Mouse (Mus musculus) limb, embryonic 15.5 days (tissue): ENCODE measurements around the gene Taf6l. TPM values are rescaled to one million over a fixed set of nuclear protein-coding genes. Genes with fewer than 3 reads are reported as not detected.

Experiments
- ATAC-seq: fragments of 200-750 bp; cut with Nextera tagmentation; 2 replicates; pipeline ENCODE4 v1.8.0; 2017; ENCODE audit warnings: low read depth, moderate TSS enrichment; ENCODE audit not compliant: insufficient number of reproducible peaks, low FRiP score, low TSS enrichment
- H3K27ac ChIP-seq: fragments of 300-500 bp; sonication (generic); 2 replicates; pipeline ENCODE4 v1.5.1; 2015; ENCODE audit warnings: moderate library complexity, mild to moderate bottlenecking, inconsistent platforms
- H3K27me3 ChIP-seq: fragments of 300-500 bp; sonication (generic); 2 replicates; pipeline ENCODE4 v1.6.1; 2015; ENCODE audit warnings: inconsistent platforms
- H3K36me3 ChIP-seq: fragments of 300-500 bp; sonication (generic); 2 replicates; pipeline ENCODE4 v1.6.1; 2015; ENCODE audit warnings: inconsistent platforms
- H3K4me1 ChIP-seq: fragments of 300-500 bp; sonication (generic); 2 replicates; pipeline ENCODE4 v1.6.1; 2015; ENCODE audit warnings: inconsistent platforms
- H3K4me2 ChIP-seq: fragments of 300-500 bp; sonication (generic); 2 replicates; pipeline ENCODE4 v1.6.1; 2015; ENCODE audit warnings: mild to moderate bottlenecking, inconsistent platforms
- H3K4me3 ChIP-seq: fragments of 300-500 bp; sonication (generic); 2 replicates; pipeline ENCODE4 v1.5.1; 2015; ENCODE audit warnings: mild to moderate bottlenecking, inconsistent platforms
- H3K9ac ChIP-seq: fragments of 300-500 bp; sonication (generic); 2 replicates; pipeline ENCODE4 v1.6.1; 2015; ENCODE audit warnings: inconsistent platforms
- H3K9me3 ChIP-seq: fragments of 300-500 bp; sonication (generic); 2 replicates; pipeline ENCODE4 v1.6.1; 2016; ENCODE audit warnings: inconsistent platforms
- WGBS: fragments of 180-500 bp; shearing (Covaris S2); methylation state at CpG from one replicate; pipeline ENCODE4 v1.1.7; 2015; 5-methylcytosine and 5-hydroxymethylcytosine counted together
- polyA plus RNA-seq: library from polyadenylated mRNA; unstranded; fragments of >200 nt; fragmentation: Nextera tagmentation; extraction: Ambion mirVana; gene quantifications from 2 replicates; pipeline ENCODE4 v1.2.1, GENCODE M21; 2015

Taf6l gene
- polyA plus RNA-seq, 1 experiment from 2014 or later, result 25.3 TPM

DNA sequence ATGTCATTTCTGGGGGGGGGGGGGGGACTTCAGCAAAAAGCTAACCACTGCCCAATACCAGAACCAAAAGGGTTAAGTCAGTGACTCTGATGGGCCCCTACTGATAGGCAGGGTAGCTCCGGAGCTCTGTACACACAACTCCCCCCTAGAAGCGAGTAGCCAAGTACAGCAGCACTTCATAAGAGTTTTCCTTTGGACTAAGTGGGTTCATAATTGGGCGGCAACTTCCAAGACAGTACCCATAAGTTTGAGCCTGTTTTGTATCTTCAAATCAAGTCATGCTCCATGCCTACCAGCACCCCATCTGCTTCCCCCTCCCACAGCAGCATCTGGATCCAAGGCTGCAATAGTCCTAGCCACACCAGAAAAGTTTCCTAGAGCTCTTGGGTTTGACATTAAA lies 30.6 kb downstream of the Taf6l start:
- 73% methylated on average over 3 of the region's 3 CpGs for WGBS
- H3K36me3 ChIP-seq, result peaks cover 45% of the 10 kb centered on the region
- H3K4me1 ChIP-seq, result peaks cover 19% of the 10 kb centered on the region
- H3K4me3 ChIP-seq, result peak overlapping the region; percentile 93; the same call in 1 of the 2 replicates
- no peak overlapping the region for H3K9ac ChIP-seq
- no peaks in the 10 kb centered on the region for H3K9me3 ChIP-seq
- H3K27ac ChIP-seq, result peak overlapping the region; percentile 43; the same call in 1 of the 2 replicates
- peak overlapping the region; percentile 54; the same call in 1 of the 2 replicates for H3K4me2 ChIP-seq
- ATAC-seq, result no peak
- no peaks in the 10 kb centered on the region for H3K27me3 ChIP-seq

DNA sequence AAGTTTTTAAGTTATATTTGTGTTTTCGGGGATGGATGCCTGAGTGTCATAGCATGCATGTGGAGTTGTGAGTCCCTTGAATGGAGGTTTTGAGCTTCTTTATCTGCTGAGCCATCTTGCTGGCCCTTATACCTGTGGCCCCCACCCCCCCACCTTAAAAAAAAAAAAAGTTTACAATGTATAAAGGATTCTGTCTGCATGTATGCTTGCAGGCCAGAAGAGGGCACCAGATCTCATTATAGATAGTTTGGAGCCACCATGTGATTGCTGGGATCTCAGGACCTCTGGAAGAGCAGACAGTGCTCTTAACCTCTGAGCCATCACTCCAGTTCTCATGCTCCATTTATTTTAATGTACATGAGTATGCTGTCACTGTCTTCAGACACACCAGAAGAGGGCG lies 38.8 kb downstream of the Taf6l start:
- Histone ChIP-seq H3K9ac (no peak overlapping the region), H3K27ac (no peak overlapping the region), H3K4me3 (no peak overlapping the region), H3K4me2 (no peak overlapping the region), H3K9me3 (no peaks in the 10 kb centered on the region), H3K27me3 (no peaks in the 10 kb centered on the region), H3K4me1 (peaks cover 13% of the 10 kb centered on the region), H3K36me3 (peaks cover 96% of the 10 kb centered on the region)
- no peak for ATAC-seq
- WGBS, result 78% methylated on average over 2 of the region's 2 CpGs

DNA sequence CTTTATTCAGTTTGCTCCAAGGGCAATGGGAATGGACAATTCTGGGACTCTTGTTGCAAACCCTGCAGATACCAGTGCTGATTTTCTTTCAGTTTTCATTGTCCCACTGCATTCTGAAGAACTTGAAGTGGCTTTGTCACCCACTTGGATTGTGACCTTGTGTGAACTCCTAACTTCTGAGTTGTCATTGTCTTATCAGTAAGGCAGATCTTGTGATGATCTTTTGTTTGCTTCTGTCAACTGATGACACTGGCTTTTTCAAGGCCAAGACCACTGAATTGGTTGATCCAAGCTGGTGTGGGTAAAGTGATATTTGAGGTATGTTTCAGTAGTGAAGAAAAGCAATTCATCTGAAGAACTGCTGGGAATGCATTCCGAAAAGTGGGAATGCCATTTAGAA lies 40.8 kb downstream of the Taf6l start:
- Histone ChIP-seq H3K27ac (no peak overlapping the region), H3K27me3 (no peaks in the 10 kb centered on the region), H3K4me1 (peaks cover 21% of the 10 kb centered on the region), H3K36me3 (peaks cover 81% of the 10 kb centered on the region), H3K9me3 (no peaks in the 10 kb centered on the region), H3K9ac (no peak overlapping the region), H3K4me2 (no peak overlapping the region), H3K4me3 (no peak overlapping the region)
- 95% methylated on average over 1 of the region's 1 CpGs for WGBS
- no peak for ATAC-seq

DNA sequence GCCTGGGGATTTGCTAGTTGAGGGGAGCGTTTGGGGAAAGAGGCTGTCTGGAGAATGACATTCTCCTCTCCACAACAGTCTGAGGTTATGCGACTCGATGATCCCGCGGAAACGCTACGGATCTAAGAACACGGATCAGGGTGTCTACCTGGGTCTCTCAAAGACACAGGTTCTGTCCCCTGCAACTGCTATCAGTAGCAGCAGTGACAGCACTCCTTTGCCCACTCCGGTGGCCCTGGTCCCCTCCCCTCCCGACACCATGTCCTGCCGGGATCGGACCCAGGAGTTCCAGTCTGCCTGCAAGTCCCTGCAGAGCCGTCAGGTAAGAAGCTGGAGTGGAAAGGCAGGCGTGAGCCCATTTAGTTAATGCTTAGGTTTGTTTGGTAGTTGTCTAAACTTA lies 44.0 kb downstream of the Taf6l start:
- no peaks in the 10 kb centered on the region for H3K9me3 ChIP-seq
- H3K27ac ChIP-seq, result peak overlapping the region; percentile 99
- peaks cover 78% of the 10 kb centered on the region for H3K36me3 ChIP-seq
- peaks cover 28% of the 10 kb centered on the region for H3K4me1 ChIP-seq
- no peaks in the 10 kb centered on the region for H3K27me3 ChIP-seq
- 18% methylated on average over 14 of the region's 14 CpGs for WGBS
- peak overlapping the region; percentile 71 for H3K4me2 ChIP-seq
- H3K9ac ChIP-seq, result peak overlapping the region; percentile 90
- peak overlapping the region; percentile 88 for H3K4me3 ChIP-seq
- ATAC-seq, result no peak

DNA sequence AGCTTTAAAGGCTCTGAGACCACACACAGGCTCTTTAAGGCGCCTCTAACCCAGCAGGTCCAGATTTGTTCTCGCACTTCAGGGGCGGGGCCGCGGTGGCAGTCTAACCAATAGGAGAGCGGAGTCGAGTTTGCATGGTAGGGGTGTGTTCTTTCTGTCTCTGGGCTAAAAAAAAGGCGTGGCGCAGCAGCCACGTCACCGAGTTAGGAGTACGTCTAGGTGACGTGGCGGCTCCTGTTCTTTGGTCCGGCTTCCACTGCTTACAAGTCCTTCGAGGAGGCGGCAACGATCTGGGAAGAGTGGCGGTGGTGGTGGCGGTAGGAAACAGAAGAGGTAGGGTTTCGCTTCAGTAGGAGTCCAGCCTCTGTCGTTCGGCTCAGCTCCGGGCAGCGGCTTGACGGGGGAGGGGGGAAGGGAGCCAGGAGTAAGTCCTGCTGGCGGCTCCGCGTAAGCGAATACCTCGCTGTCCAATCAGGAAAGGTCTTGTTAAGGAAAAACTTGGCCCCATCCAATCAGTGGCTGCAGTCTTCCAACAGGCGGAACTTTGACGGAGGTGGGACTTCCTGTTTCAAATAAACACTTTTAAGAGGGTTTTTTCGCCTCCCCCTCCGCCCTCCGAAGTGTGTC lies 44.9 kb downstream of the Taf6l start, which contains the start of gene Stx5a:
Gene Stx5a, plus strand, starts transcription at position 171 of the 627 bp plus-strand sequence.
- Histone ChIP-seq H3K9ac (peak within 1 kb of the TSS; percentile 90), H3K4me2 (peak within 1 kb of the TSS; percentile 71), H3K9me3 (no peaks in the 10 kb centered on the region), H3K27me3 (no peaks in the 10 kb centered on the region), H3K27ac (peak within 1 kb of the TSS; percentile 99), H3K4me1 (peaks cover 34% of the 10 kb centered on the region), H3K36me3 (peaks cover 70% of the 10 kb centered on the region), H3K4me3 (peak within 1 kb of the TSS; percentile 88)
- ATAC-seq, result peak; percentile 96
- WGBS, result under 1% methylated on average over 36 of the region's 36 CpGs

DNA sequence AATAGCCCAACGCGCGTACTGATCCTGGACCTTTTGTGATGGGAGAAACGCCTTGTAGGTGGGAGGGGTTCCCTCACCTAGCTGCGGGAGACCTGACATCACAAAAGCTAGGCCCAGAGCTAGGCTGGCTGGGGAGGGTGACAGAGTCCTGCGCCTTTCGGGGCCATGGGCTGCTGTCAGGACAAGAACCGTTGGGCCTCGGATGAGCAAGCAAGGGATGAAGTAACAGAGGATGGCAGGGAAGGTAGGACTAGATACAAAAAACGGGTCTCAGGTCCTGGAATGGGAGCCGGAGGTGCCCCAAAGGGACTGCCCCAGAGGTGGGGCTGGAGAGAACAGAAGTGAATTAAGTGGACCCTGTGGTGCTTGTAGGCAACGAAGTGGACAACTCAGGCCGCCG lies 45.6 kb downstream of the Taf6l start, which contains the start of gene 1700092M07Rik:
Gene 1700092M07Rik, plus strand, starts transcription at position 116 of the 400 bp plus-strand sequence.
- Histone ChIP-seq H3K4me3 (peak within 1 kb of the TSS; percentile 88), H3K27ac (peak within 1 kb of the TSS; percentile 99), H3K27me3 (no peaks in the 10 kb centered on the region), H3K4me1 (peaks cover 34% of the 10 kb centered on the region), H3K36me3 (peaks cover 63% of the 10 kb centered on the region), H3K4me2 (peak within 1 kb of the TSS; percentile 45), H3K9ac (peak within 1 kb of the TSS; percentile 90), H3K9me3 (no peaks in the 10 kb centered on the region)
- ATAC-seq, result no peak; the same call in 1 of the 2 replicates
- 66% methylated on average over 14 of the region's 14 CpGs for WGBS

DNA sequence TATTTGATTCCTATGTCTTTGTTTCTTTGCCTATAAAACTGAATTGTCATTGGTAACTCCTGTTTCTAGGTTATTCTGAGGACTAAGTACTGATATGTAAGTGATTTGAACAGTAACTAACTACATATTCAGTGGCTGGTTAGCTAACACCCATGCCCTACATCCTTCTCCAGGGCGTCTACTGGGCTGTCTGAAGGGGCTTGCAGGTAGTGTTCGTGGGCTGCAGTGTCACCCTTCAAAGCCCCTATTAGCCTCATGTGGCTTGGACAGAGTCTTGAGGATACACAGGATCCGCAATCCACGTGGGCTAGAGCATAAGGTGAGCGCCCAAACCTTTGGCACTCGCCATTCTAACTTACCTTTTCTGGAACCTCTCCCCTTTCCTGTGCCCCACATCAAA lies 46.6 kb downstream of the Taf6l start:
- Histone ChIP-seq H3K27ac (no peak overlapping the region), H3K36me3 (peaks cover 53% of the 10 kb centered on the region), H3K4me2 (no peak overlapping the region), H3K4me1 (peaks cover 40% of the 10 kb centered on the region), H3K9ac (no peak overlapping the region), H3K4me3 (no peak overlapping the region), H3K27me3 (no peaks in the 10 kb centered on the region), H3K9me3 (no peaks in the 10 kb centered on the region)
- ATAC-seq, result no peak
- WGBS, result 95% methylated on average over 6 of the region's 6 CpGs

DNA sequence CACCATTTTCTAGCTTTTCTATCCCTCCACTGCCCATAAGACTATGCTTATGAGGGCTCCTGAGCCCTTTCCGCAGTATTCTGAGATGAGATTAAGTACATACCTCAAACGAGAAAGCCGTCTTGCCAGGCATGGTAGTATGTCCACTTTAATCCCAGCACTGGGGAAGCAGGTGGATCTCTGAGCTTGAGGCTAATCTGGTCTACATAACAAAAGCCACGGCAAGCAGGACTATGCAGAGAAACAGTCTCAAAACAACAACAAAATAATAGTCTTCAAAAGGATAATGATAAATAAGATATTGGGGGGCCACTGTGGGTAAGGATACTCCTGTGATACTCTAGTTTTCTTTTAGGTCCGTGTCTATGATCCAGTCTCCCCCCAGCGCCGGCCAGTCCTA lies 47.3 kb downstream of the Taf6l start:
- Histone ChIP-seq H3K9me3 (no peaks in the 10 kb centered on the region), H3K4me2 (no peak overlapping the region), H3K27ac (no peak overlapping the region), H3K36me3 (peaks cover 47% of the 10 kb centered on the region), H3K9ac (no peak overlapping the region), H3K27me3 (no peaks in the 10 kb centered on the region), H3K4me1 (peaks cover 40% of the 10 kb centered on the region), H3K4me3 (no peak overlapping the region)
- WGBS, result 92% methylated on average over 7 of the region's 7 CpGs
- no peak for ATAC-seq

DNA sequence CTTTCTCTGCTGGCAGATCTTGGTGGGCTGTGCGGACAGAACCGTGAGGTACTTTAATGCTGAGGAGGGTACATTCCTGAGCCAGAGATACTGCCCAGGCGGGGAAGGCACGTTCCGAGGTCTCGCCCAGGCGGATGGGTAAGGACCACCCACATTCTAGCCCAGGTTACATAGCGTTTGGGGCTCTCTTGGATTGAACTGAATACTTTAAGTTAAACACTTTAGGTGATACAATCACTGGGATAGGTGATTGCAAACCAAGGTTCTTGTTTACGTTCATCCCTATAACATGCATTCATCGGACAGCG lies 50.1 kb downstream of the Taf6l start:
- 2% methylated on average over 11 of the region's 11 CpGs for WGBS
- peak overlapping the region; percentile 84 for H3K4me3 ChIP-seq
- peaks cover 27% of the 10 kb centered on the region for H3K4me1 ChIP-seq
- peak overlapping the region; percentile 69 for H3K4me2 ChIP-seq
- no peaks in the 10 kb centered on the region for H3K27me3 ChIP-seq
- peaks cover 33% of the 10 kb centered on the region for H3K36me3 ChIP-seq
- H3K9me3 ChIP-seq, result no peaks in the 10 kb centered on the region
- ATAC-seq, result no peak
- peak overlapping the region; percentile 69 for H3K9ac ChIP-seq
- H3K27ac ChIP-seq, result peak overlapping the region; percentile 47

DNA sequence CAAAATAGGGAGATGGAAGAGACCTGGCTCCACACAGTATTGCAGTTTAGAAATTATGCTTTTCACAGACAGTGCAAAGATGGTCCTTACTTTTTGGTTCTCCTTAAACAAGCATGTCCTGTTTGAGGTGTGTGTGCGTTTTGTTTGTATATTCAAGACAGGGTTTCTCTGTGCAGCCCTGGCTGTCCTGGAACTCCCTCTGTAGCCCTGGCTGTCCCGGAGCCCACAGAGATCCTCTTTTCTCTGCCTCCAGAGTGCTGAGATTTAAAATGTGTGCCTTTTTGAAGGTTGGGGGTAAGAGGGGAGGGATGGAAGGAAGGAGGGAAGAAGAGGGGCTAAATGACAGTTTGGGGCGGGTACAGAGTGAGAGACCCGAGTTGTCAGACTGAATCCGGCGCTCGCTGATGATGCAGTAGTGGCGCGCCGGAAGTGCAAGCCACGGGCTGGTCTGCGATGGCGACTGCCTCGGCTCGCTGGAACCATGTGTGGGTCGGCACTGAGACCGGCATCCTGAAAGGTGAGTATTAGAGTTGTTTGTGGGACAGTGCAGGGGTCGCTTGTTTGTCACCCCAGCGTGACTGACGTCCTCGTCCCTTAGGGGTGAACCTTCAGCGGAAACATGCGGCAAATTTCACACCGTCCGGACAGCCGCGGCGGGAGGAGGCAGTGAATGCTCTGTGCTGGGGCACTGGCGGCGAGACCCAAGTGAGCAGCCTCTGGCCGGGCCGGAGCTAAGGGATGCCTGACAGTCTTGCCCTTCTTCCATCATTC lies 50.6 kb downstream of the Taf6l start, which contains the start of gene Wdr74:
Gene Wdr74, plus strand, starts transcription at position 439 of the 771 bp plus-strand sequence.
- ATAC-seq, result peak; percentile 90

DNA sequence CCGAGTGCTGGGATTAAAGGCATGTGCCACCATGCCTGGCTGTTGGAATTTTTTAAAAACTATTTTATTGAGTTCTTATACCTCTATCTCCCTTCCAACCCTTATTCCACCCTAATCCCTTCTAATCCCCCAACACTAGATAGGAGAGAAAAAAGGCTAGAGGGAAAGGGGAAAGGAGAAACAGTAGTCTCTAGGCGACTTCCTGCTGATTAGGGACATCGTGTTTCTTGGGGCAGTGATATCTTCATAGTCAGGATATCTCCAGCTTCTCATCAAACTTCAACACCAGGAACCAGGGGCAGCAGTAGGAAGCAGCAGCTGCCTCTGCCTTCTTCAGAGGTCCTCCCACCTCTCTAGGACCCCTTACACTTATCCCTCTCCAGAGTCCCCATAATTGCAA lies 51.9 kb downstream of the Taf6l start:
- Histone ChIP-seq H3K27ac (no peak overlapping the region), H3K9me3 (no peaks in the 10 kb centered on the region), H3K36me3 (peaks cover 18% of the 10 kb centered on the region), H3K4me2 (no peak overlapping the region), H3K27me3 (no peaks in the 10 kb centered on the region), H3K4me1 (peaks cover 18% of the 10 kb centered on the region; the same call in 1 of the 2 replicates), H3K4me3 (no peak overlapping the region), H3K9ac (no peak overlapping the region)
- no peak for ATAC-seq
- WGBS, result 72% methylated on average over 3 of the region's 3 CpGs

More for the DNA sequence above, 50.6 kb downstream of the Taf6l start, which contains the start of gene Wdr74:
- WGBS, result under 1% methylated on average over 32 of the region's 32 CpGs
- Histone ChIP-seq H3K36me3 (peaks cover 31% of the 10 kb centered on the region), H3K4me3 (peak within 1 kb of the TSS; percentile 84), H3K4me2 (peak within 1 kb of the TSS; percentile 69), H3K4me1 (peaks cover 21% of the 10 kb centered on the region), H3K9me3 (no peaks in the 10 kb centered on the region), H3K27ac (peak within 1 kb of the TSS; percentile 47), H3K27me3 (no peaks in the 10 kb centered on the region), H3K9ac (peak within 1 kb of the TSS; percentile 69)
